Mouse (Mus musculus) gastrocnemius, postnatal 36 days (tissue): Measurements from ENCODE around the gene Trpm1. TPM values are rescaled to one million over a fixed set of nuclear protein-coding genes. Genes with fewer than 3 reads are reported as not detected.
A peak's percentile ranks its signal among the peaks of the same experiment; 100 is the strongest.
"Not testable (repeated sequence)": the region's sequence is repeated elsewhere in the genome, so short reads cannot be mapped to it uniquely, and the experiment has no call there.

Source experiments
- DNase-seq, 2 experiments: peaks; one replicate each; pipeline ENCODE4 v3.0.0; 2022
- intact Hi-C: fragments of 180-260 bp; cut with DNase I; formaldehyde crosslinking; loops from one replicate; pipeline ENCODE4 v1.15.1; 2025
- long read RNA-seq, 2 experiments: library from polyadenylated mRNA; stranded (forward); transcript quantifications; one replicate each; pipeline ENCODE4 v2.0.0; 2021
- total RNA-seq, 2 experiments: library from RNA; stranded (reverse); gene quantifications; 2 replicates each; pipeline ENCODE4 v1.2.3; 2021

Trpm1 gene
- total RNA-seq: under 1 TPM; 0.47 to 0.56 TPM
- long read RNA-seq, experiment 1, partial matches to known transcripts: 1 of 1 reads
- long read RNA-seq, experiment 1, other reads (novel, unspliced or antisense): 0 of 1 reads
- long read RNA-seq, experiment 2, partial matches to known transcripts: 1 of 2 reads
- long read RNA-seq, experiment 2, other reads (novel, unspliced or antisense): 1 of 2 reads

GRCm38 (mm10) chr7:64153535-64153934 is at the start of gene Trpm1:
TSS of gene Trpm1 (plus strand) at chr7:64153835.
- no peak for DNase-seq
- intact Hi-C loops: loop anchor here (5.0 kb wide), 2 partner anchors 91 to 401 kb away; no protein-coding TSS in a partner anchor

- intact Hi-C loops: no loop called here
Observed at GRCm38 (mm10) chr7:64122131-64122715, 31.4 kb upstream of the Trpm1 start.

GRCm38 (mm10) chr7:64123721-64124120 is 29.9 kb upstream of the Trpm1 start:
- DNase-seq: no peak
- intact Hi-C loops: no loop called here

More at GRCm38 (mm10) chr7:64122131-64122715, 31.4 kb upstream of the Trpm1 start:
- DNase-seq: no peak

GRCm38 (mm10) chr7:64125994-64126393 is 27.6 kb upstream of the Trpm1 start:
- DNase-seq, intact Hi-C loops: not testable (repeated sequence)

GRCm38 (mm10) chr7:64139866-64140265 is 13.8 kb upstream of the Trpm1 start:
- no peak for DNase-seq
- intact Hi-C loops: no loop called here

- intact Hi-C loops: no loop called here
- no peak for DNase-seq
Observed at GRCm38 (mm10) chr7:64141301-64142032, 12.2 kb upstream of the Trpm1 start.

GRCm38 (mm10) chr7:64149337-64149736 is 4.3 kb upstream of the Trpm1 start:
- intact Hi-C loops: no loop called here
- DNase-seq: no peak

GRCm38 (mm10) chr7:64149747-64150146 is 3.9 kb upstream of the Trpm1 start:
- no peak for DNase-seq
- intact Hi-C loops: loop anchor here (5.0 kb wide), 2 partner anchors 87 to 397 kb away; no protein-coding TSS in a partner anchor

- intact Hi-C loops: loop anchor here (5.0 kb wide), 2 partner anchors 88 to 398 kb away; no protein-coding TSS in a partner anchor
Observed at GRCm38 (mm10) chr7:64150436-64151080, 3.1 kb upstream of the Trpm1 start.

GRCm38 (mm10) chr7:64155226-64155625 is 1.6 kb downstream of the Trpm1 start:
- no peak for DNase-seq
- intact Hi-C loops: loop anchor here (2.0 to 5.0 kb wide), 3 partner anchors 218 to 582 kb away; partner anchors contain the start of gene Klf13

More at GRCm38 (mm10) chr7:64150436-64151080, 3.1 kb upstream of the Trpm1 start:
- DNase-seq: no peak

- peak; percentile 53 to 71 for DNase-seq
Observed at GRCm38 (mm10) chr7:64155687-64156086, 2.1 kb downstream of the Trpm1 start.

GRCm38 (mm10) chr7:64156271-64156911 is 2.8 kb downstream of the Trpm1 start:
- intact Hi-C loops: loop anchor here (5.0 kb wide), 2 partner anchors 219 to 581 kb away; partner anchors contain the start of gene Klf13
- DNase-seq: peak in 1 of 2 experiments; percentile 42

More at GRCm38 (mm10) chr7:64155687-64156086, 2.1 kb downstream of the Trpm1 start:
- intact Hi-C loops: loop anchor here (2.0 to 5.0 kb wide), 3 partner anchors 218 to 582 kb away; partner anchors contain the start of gene Klf13

- intact Hi-C loops: loop anchor here (5.0 kb wide), 2 partner anchors 220 to 580 kb away; partner anchors contain the start of gene Klf13
- no peak for DNase-seq
Observed at GRCm38 (mm10) chr7:64156918-64157690, 3.5 kb downstream of the Trpm1 start.

- DNase-seq: no peak
- intact Hi-C loops: loop anchor here (5.0 kb wide), 2 partner anchors 221 to 579 kb away; partner anchors contain the start of gene Klf13
Observed at GRCm38 (mm10) chr7:64158281-64159055, 4.8 kb downstream of the Trpm1 start.

GRCm38 (mm10) chr7:64159056-64159542 is 5.5 kb downstream of the Trpm1 start:
- no peak for DNase-seq
- intact Hi-C loops: loop anchor here (5.0 kb wide), 2 partner anchors 222 to 578 kb away; partner anchors contain the start of gene Klf13

GRCm38 (mm10) chr7:64159612-64160591 is 6.3 kb downstream of the Trpm1 start:
- intact Hi-C loops: loop anchor here (5.0 kb wide), 3 partner anchors 132 to 577 kb away; partner anchors contain the start of gene Klf13
- no peak for DNase-seq
